Mouse (Mus musculus): ENCODE data around the gene Tctn1.

GRCm38 (mm10) chr5:122247529-122247928, 16.7 kb downstream of the Tctn1 start:
- no peak for TF ChIP-seq POLR2A (IDR thresholded peaks at IDR 0.05; ENCODE audit: insufficient read depth, low read depth, low read length)
- TF ChIP-seq CTCF (IDR thresholded peaks at IDR 0.05): no peak
- TF ChIP-seq EP300 (IDR thresholded peaks at IDR 0.05; ENCODE audit: insufficient read depth, low read depth, low read length): peak; percentile 85

Data from heart, adult 2 months (tissue).